Mouse (Mus musculus): ENCODE results near the gene Adat3. TPM values are rescaled to one million over a fixed set of nuclear protein-coding genes. Genes with fewer than 3 reads are reported as not detected.
A peak's percentile ranks its signal among the peaks of the same experiment; 100 is the strongest.

Adat3 gene
- polyA plus RNA-seq, 1 experiment from 2014 or later: 4.7 TPM

- in situ Hi-C loops (cut with MboI; ENCODE audit: low pct_unique_long_range_greater_than_20kb): no loop called here
- no peaks in the 10 kb centered on the region for H3K27me3 ChIP-seq
- DNase-seq (ENCODE audit: low read depth, low spot score) (no peak), ATAC-seq (no peak)
- no peak for TF ChIP-seq CTCF (IDR thresholded peaks at IDR 0.05)
- CTCF ChIA-PET: interaction anchor here (1.5 kb wide), 1 partner anchor 9 kb away, joined by 3 read pairs; no protein-coding TSS in a partner anchor
- POLR2A ChIA-PET: interaction anchor here (1.4 kb wide), 1 partner anchor 9 kb away, joined by 6 read pairs; the partner anchor contains the start of gene Rexo1
Measured at GRCm38 (mm10) chr10:80569664-80570066, 33.0 kb upstream of the Adat3 start.

GRCm38 (mm10) chr10:80570419-80570818 lies 32.3 kb upstream of the Adat3 start:
- ChIA-PET POLR2A (interaction anchor here (1.4 kb wide), 1 partner anchor 9 kb away, joined by 6 read pairs; the partner anchor contains the start of gene Rexo1), CTCF (interaction anchor here (1.5 to 1.7 kb wide), 2 partner anchors 8 kb away, joined by 3 to 6 read pairs; no protein-coding TSS in a partner anchor)
- H3K27me3 ChIP-seq: no peaks in the 10 kb centered on the region
- TF ChIP-seq CTCF (IDR thresholded peaks at IDR 0.05): no peak
- no peak for ATAC-seq
- in situ Hi-C loops (cut with MboI; ENCODE audit: low pct_unique_long_range_greater_than_20kb): no loop called here
- DNase-seq (ENCODE audit: low read depth, low spot score): no peak

- ATAC-seq (no peak), DNase-seq (ENCODE audit: low read depth, low spot score) (no peak)
- POLR2A ChIA-PET: interaction anchor here (1.4 kb wide), 1 partner anchor 10 kb away, joined by 6 read pairs; the partner anchor contains the start of gene Rexo1
- H3K27me3 ChIP-seq: no peaks in the 10 kb centered on the region
- no peak for TF ChIP-seq CTCF (IDR thresholded peaks at IDR 0.05)
- in situ Hi-C loops (cut with MboI; ENCODE audit: low pct_unique_long_range_greater_than_20kb): no loop called here
- CTCF ChIA-PET: interaction anchor here (1.5 to 1.7 kb wide), 2 partner anchors 8 to 9 kb away, joined by 3 to 6 read pairs; no protein-coding TSS in a partner anchor
Measured at GRCm38 (mm10) chr10:80570871-80571836, 31.5 kb upstream of the Adat3 start.

DNA sequence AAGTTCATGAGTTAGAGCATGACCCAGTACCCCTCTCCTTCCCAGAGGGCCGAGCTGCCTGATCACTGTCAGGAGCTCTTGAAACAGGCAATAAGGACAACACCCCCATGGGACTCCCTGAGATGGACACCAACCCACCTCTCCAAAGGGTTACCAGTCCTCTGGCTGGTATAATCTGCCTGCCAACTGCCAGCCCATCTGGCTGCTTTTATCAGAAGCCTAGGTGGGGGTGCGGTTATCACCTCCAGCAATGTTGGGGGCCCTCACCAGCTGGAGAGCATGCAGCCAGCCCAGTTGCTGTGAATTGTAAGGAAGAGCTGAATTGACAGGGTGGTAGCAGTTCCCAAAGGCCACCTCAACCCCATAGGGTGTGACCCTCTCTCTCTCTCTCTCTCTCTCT lies 30.2 kb upstream of the Adat3 start:
- POLR2A ChIA-PET: no interaction called here

DNA sequence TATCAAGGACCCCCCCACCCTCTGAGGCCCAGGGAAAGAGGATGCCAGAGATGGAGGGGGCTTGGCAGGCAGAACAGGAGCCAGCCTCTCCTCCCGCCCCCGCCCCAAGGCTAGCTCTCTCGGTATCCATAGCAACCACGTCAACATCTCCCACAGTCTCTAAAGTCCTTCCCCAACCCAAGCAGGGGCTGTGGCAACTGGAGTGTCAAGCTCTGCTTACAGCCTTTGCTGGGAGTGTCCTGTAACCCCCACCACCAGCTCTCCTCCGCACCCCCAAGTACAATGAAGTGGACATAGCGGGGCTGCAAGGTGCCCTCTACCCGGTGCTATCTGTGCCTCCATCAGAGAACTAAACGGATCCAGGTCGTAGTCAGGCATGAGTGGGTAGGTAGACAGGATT lies 28.7 kb upstream of the Adat3 start:
- no peak for ATAC-seq
- no peak for TF ChIP-seq CTCF (IDR thresholded peaks at IDR 0.05)
- H3K27me3 ChIP-seq: no peaks in the 10 kb centered on the region
- in situ Hi-C loops (cut with MboI; ENCODE audit: low pct_unique_long_range_greater_than_20kb): no loop called here
- CTCF ChIA-PET: interaction anchor here (1.7 to 2.4 kb wide), 2 partner anchors 11 to 12 kb away, joined by 3 to 7 read pairs; partner anchors contain the start of gene Rexo1
- no peak for DNase-seq (ENCODE audit: low read depth, low spot score)
- POLR2A ChIA-PET: no interaction called here

More for the DNA sequence above, 30.2 kb upstream of the Adat3 start:
- ATAC-seq (no peak), DNase-seq (ENCODE audit: low read depth, low spot score) (no peak)
- in situ Hi-C loops (cut with MboI; ENCODE audit: low pct_unique_long_range_greater_than_20kb): no loop called here
- CTCF ChIA-PET: no interaction called here
- no peak for TF ChIP-seq CTCF (IDR thresholded peaks at IDR 0.05)
- H3K27me3 ChIP-seq: no peaks in the 10 kb centered on the region

DNA sequence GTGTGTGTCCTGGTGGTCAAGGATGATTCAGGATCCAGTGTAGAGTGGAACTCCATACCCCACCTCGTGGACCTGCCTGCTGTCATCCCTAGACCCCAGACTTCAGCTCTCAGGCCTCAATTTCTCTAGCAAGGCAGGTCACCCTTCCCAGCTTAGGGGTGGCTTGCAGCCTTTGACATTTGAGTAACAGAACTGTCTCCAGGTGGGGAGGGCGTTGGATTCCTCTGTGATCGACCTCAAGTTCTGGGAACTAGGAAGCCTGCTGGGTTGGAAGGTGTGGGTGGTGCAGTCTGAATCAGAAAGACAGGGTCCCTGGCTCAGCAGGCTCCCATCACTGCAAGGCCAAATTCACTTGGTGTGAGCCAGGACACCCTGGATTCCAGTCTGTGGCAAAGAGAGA lies 27.8 kb upstream of the Adat3 start:
- DNase-seq (ENCODE audit: low read depth, low spot score) (no peak), ATAC-seq (no peak)
- CTCF ChIA-PET: interaction anchor here (2.4 kb wide), 1 partner anchor 13 kb away, joined by 7 read pairs; the partner anchor contains the start of gene Rexo1
- POLR2A ChIA-PET: interaction anchor here (0.6 kb wide), 1 partner anchor 57 kb away, joined by 5 read pairs; no protein-coding TSS in a partner anchor
- in situ Hi-C loops (cut with MboI; ENCODE audit: low pct_unique_long_range_greater_than_20kb): loop anchor here (5.0 kb wide), 1 partner anchor 112 kb away; no protein-coding TSS in a partner anchor
- TF ChIP-seq CTCF (IDR thresholded peaks at IDR 0.05): no peak
- no peaks in the 10 kb centered on the region for H3K27me3 ChIP-seq

DNA sequence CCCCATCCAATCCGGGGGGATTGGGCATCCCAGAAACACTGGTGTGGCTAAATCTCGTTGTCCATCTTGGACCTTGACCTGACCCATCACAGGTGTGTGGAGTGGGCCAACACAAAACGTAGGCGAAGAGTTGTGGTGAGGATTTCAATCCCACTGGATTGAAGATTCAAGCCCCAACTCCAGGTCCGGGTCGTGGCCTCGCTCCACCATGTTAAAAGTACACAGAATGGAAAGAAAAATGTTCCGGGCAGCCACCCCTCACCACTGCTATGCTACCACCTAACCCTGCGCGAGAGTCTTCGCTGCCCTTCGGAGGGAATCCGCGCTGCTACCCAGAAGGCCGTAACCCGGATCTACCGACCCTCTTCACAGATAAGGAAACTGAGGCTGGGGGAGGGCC lies 26.8 kb upstream of the Adat3 start:
- no peak for TF ChIP-seq CTCF (IDR thresholded peaks at IDR 0.05)
- H3K27me3 ChIP-seq: no peaks in the 10 kb centered on the region
- ChIA-PET CTCF (interaction anchor here (2.4 kb wide), 1 partner anchor 14 kb away, joined by 7 read pairs; the partner anchor contains the start of gene Rexo1), POLR2A (no interaction called here)
- in situ Hi-C loops (cut with MboI; ENCODE audit: low pct_unique_long_range_greater_than_20kb): loop anchor here (5.0 kb wide), 1 partner anchor 111 kb away; no protein-coding TSS in a partner anchor
- ATAC-seq (no peak), DNase-seq (ENCODE audit: low read depth, low spot score) (no peak)

GRCm38 (mm10) chr10:80576351-80577194 lies 26.1 kb upstream of the Adat3 start:
- ChIA-PET CTCF (no interaction called here), POLR2A (no interaction called here)
- no peak for TF ChIP-seq CTCF (IDR thresholded peaks at IDR 0.05)
- H3K27me3 ChIP-seq: no peaks in the 10 kb centered on the region
- no peak for ATAC-seq
- DNase-seq (ENCODE audit: low read depth, low spot score): no peak
- in situ Hi-C loops (cut with MboI; ENCODE audit: low pct_unique_long_range_greater_than_20kb): loop anchor here (5.0 kb wide), 1 partner anchor 111 kb away; no protein-coding TSS in a partner anchor

GRCm38 (mm10) chr10:80577195-80578130 lies 25.2 kb upstream of the Adat3 start, which contains the start of gene Klf16:
TSS of gene Klf16 (minus strand) at chr10:80577321.
- DNase-seq (ENCODE audit: low read depth, low spot score) (peak; percentile 75), ATAC-seq (peak; percentile 67)
- TF ChIP-seq CTCF (IDR thresholded peaks at IDR 0.05): no peak
- ChIA-PET POLR2A (interaction anchor here (0.6 to 1.2 kb wide), 2 partner anchors 12 to 110 kb away, joined by 3 to 5 read pairs; partner anchors contain the start of gene Abhd17a), CTCF (interaction anchor here (0.6 to 2.6 kb wide), 6 partner anchors 12 to 117 kb away, joined by 3 to 21 read pairs (median 4); partner anchors contain the start of gene Abhd17a)
- H3K27me3 ChIP-seq: no peaks in the 10 kb centered on the region
- in situ Hi-C loops (cut with MboI; ENCODE audit: low pct_unique_long_range_greater_than_20kb): loop anchor here (5.0 kb wide), 1 partner anchor 110 kb away; no protein-coding TSS in a partner anchor

All from Patski (cell line).